Mouse (Mus musculus) left cerebral cortex, adult 2 months (tissue): Measurements from ENCODE around the gene Pde4d. TPM values are rescaled to one million over a fixed set of nuclear protein-coding genes. Genes with fewer than 3 reads are reported as not detected.

Experiments used
- DNase-seq, 2 experiments: peaks; one replicate each; pipeline ENCODE4 v3.0.0; 2021 to 2022; ENCODE audit warnings: low spot score in 2 of 2, mixed read lengths in 1 of 2; ENCODE audit errors: extremely low spot score in 1 of 2
- H3K27ac ChIP-seq: fragments of 200-600 bp; 2 replicates; pipeline ENCODE4 v1.8.1; 2022
- H3K4me3 ChIP-seq: fragments of 200-600 bp; 2 replicates; pipeline ENCODE4 v1.8.1; 2022
- CTCF ChIP-seq: fragments of 200-600 bp; IDR thresholded peaks from 2 replicates; pipeline ENCODE4 v1.8.1; 2022; ENCODE audit warnings: antibody characterized with exemption, mild to moderate bottlenecking, moderate library complexity
- intact Hi-C: fragments of 180-260 bp; cut with DNase I; formaldehyde crosslinking; loops from one replicate; pipeline ENCODE4 v1.15.1; 2025
- total RNA-seq, 2 experiments: library from RNA; stranded (reverse); gene quantifications; 2 replicates each; pipeline ENCODE4 v1.2.3; 2021

The Pde4d gene
- total RNA-seq, 2 experiments from 2014 or later: 116 to 121 TPM

GRCm38 (mm10) chr13:109117210-109117791 is 667.6 kb downstream of the Pde4d start:
- Histone ChIP-seq H3K27ac (peak overlapping the region; percentile 96), H3K4me3 (peak overlapping the region; percentile 78)
- peak; percentile 19 to 38 for DNase-seq
- TF ChIP-seq CTCF: no peak
- intact Hi-C loops: loop anchor here (2.0 to 5.0 kb wide), 2 partner anchors 65 to 92 kb away; no protein-coding TSS in a partner anchor

GRCm38 (mm10) chr13:109118296-109118800 is 668.6 kb downstream of the Pde4d start:
- H3K27ac ChIP-seq: no peak overlapping the region
- intact Hi-C loops: loop anchor here (5.0 kb wide), 1 partner anchor 66 kb away; no protein-coding TSS in a partner anchor
- no peak for DNase-seq
- TF ChIP-seq CTCF: no peak
- H3K4me3 ChIP-seq: peak overlapping the region; percentile 17; the same call in 1 of the 2 replicates

- TF ChIP-seq CTCF: no peak
- intact Hi-C loops: no loop called here
- H3K27ac ChIP-seq: no peak overlapping the region
- DNase-seq: no peak
- no peak overlapping the region for H3K4me3 ChIP-seq
These were observed 672.1 kb downstream of the Pde4d start for GRCm38 (mm10) chr13:109121867-109122266.

GRCm38 (mm10) chr13:109136405-109136804 is 686.7 kb downstream of the Pde4d start:
- Histone ChIP-seq H3K4me3 (no peak overlapping the region), H3K27ac (no peak overlapping the region)
- intact Hi-C loops: no loop called here
- no peak for TF ChIP-seq CTCF
- no peak for DNase-seq

- TF ChIP-seq CTCF: no peak
- Histone ChIP-seq H3K4me3 (no peak overlapping the region), H3K27ac (no peak overlapping the region)
- DNase-seq: no peak
- intact Hi-C loops: no loop called here
These were observed 709.0 kb downstream of the Pde4d start for GRCm38 (mm10) chr13:109158703-109159102.

- Histone ChIP-seq H3K27ac (no peak overlapping the region), H3K4me3 (no peak overlapping the region)
- intact Hi-C loops: no loop called here
- no peak for TF ChIP-seq CTCF
- no peak for DNase-seq
These were observed 719.0 kb downstream of the Pde4d start for GRCm38 (mm10) chr13:109168556-109169334.

- intact Hi-C loops: no loop called here
- no peak for TF ChIP-seq CTCF
- H3K4me3 ChIP-seq: no peak overlapping the region
- H3K27ac ChIP-seq: no peak overlapping the region
- no peak for DNase-seq
These were observed 719.5 kb downstream of the Pde4d start for GRCm38 (mm10) chr13:109169335-109169606.

GRCm38 (mm10) chr13:109171688-109172087 is 721.9 kb downstream of the Pde4d start:
- H3K4me3 ChIP-seq: no peak overlapping the region
- no peak for DNase-seq
- no peak for TF ChIP-seq CTCF
- peak overlapping the region; percentile 72 for H3K27ac ChIP-seq
- intact Hi-C loops: loop anchor here (1.0 to 10.0 kb wide), 3 partner anchors 56 to 637 kb away; no protein-coding TSS in a partner anchor

GRCm38 (mm10) chr13:109175281-109175680 is 725.5 kb downstream of the Pde4d start:
- no peak for DNase-seq
- intact Hi-C loops: loop anchor here (10.0 kb wide), 2 partner anchors 400 to 640 kb away; no protein-coding TSS in a partner anchor
- no peak overlapping the region for H3K4me3 ChIP-seq
- TF ChIP-seq CTCF: no peak
- H3K27ac ChIP-seq: peak overlapping the region; percentile 10; the same call in 1 of the 2 replicates

GRCm38 (mm10) chr13:109175852-109176621 is 726.3 kb downstream of the Pde4d start:
- DNase-seq: no peak
- H3K27ac ChIP-seq: peak overlapping the region; percentile 10; the same call in 1 of the 2 replicates
- H3K4me3 ChIP-seq: no peak overlapping the region
- intact Hi-C loops: loop anchor here (10.0 kb wide), 2 partner anchors 401 to 641 kb away; no protein-coding TSS in a partner anchor
- no peak for TF ChIP-seq CTCF

GRCm38 (mm10) chr13:109181363-109181762 is 731.6 kb downstream of the Pde4d start:
- no peak for DNase-seq
- Histone ChIP-seq H3K27ac (no peak overlapping the region), H3K4me3 (no peak overlapping the region)
- intact Hi-C loops: no loop called here
- no peak for TF ChIP-seq CTCF

GRCm38 (mm10) chr13:109190652-109191051 is 740.9 kb downstream of the Pde4d start:
- no peak for TF ChIP-seq CTCF
- intact Hi-C loops: no loop called here
- H3K27ac ChIP-seq: no peak overlapping the region
- no peak overlapping the region for H3K4me3 ChIP-seq
- no peak for DNase-seq
